Mouse (Mus musculus) embryonic fibroblast, embryonic 13.5 days (primary cell): ENCODE data around the gene Shroom3.

Experiments
- CTCF ChIP-seq: IDR thresholded peaks from 2 replicates; pipeline ENCODE4 v1.5.1; 2011; ENCODE audit warnings: mild to moderate bottlenecking, control low read depth, low read length, moderate library complexity, borderline replicate concordance; ENCODE audit not compliant: insufficient read depth
- POLR2A ChIP-seq: IDR thresholded peaks from 2 replicates; pipeline ENCODE4 v1.6.1; 2011; ENCODE audit warnings: low read depth, mild to moderate bottlenecking, control low read depth, low read length, moderate library complexity

- TF ChIP-seq POLR2A (no peak), CTCF (no peak)
Observed at GRCm38 (mm10) chr5:92939246-92939995, 256.2 kb downstream of the Shroom3 start.
